Mouse (Mus musculus): ENCODE measurements around the gene Lbx2. TPM values are rescaled to one million over a fixed set of nuclear protein-coding genes. Genes with fewer than 3 reads are reported as not detected.
A peak's percentile ranks its signal among the peaks of the same experiment; 100 is the strongest.

Lbx2 gene
- total RNA-seq, 2 experiments from 2014 or later: 0.68 to 1.1 TPM

- intact Hi-C loops (cut with DNase I): no loop called here
- DNase-seq: no peak
Measured at GRCm38 (mm10) chr6:83127419-83127818, 41.3 kb downstream of the Lbx2 start.

- no peak for DNase-seq
- intact Hi-C loops (cut with DNase I): no loop called here
Measured at GRCm38 (mm10) chr6:83131469-83132034, 45.4 kb downstream of the Lbx2 start.

- no peak for DNase-seq
- intact Hi-C loops (cut with DNase I): no loop called here
Measured at GRCm38 (mm10) chr6:83132176-83132919, 46.2 kb downstream of the Lbx2 start.

- no peak for DNase-seq
- intact Hi-C loops (cut with DNase I): no loop called here
Measured at GRCm38 (mm10) chr6:83134226-83134625, 48.1 kb downstream of the Lbx2 start.

GRCm38 (mm10) chr6:83134951-83135513, 48.9 kb downstream of the Lbx2 start, which contains the start of gene Rtkn:
TSS of gene Rtkn (plus strand) at chr6:83135463.
- DNase-seq: no peak
- intact Hi-C loops (cut with DNase I): no loop called here

- intact Hi-C loops (cut with DNase I): no loop called here
- DNase-seq: peak; percentile 42 to 47
Measured at GRCm38 (mm10) chr6:83135571-83136161, 49.5 kb downstream of the Lbx2 start.

GRCm38 (mm10) chr6:83136291-83136880, 50.2 kb downstream of the Lbx2 start:
- no peak for DNase-seq
- intact Hi-C loops (cut with DNase I): no loop called here

GRCm38 (mm10) chr6:83136881-83137575, 50.9 kb downstream of the Lbx2 start:
- intact Hi-C loops (cut with DNase I): no loop called here
- DNase-seq: peak; percentile 69 to 89

GRCm38 (mm10) chr6:83137576-83137950, 51.4 kb downstream of the Lbx2 start:
- intact Hi-C loops (cut with DNase I): no loop called here
- DNase-seq: peak in 1 of 2 experiments; percentile 86

Small RNA genes within 50 kb of the gene (microRNA-seq; reads per million reads assigned to microRNA genes)
- gene Mir3470a (ENCODE audit: borderline number of aligned reads in 2 of 2) (0 reads per million in 2 experiments), gene Mir7040 (ENCODE audit: borderline number of aligned reads in 2 of 2) (0 reads per million in 2 experiments)

Other genes with a start within 250 kb of the Lbx2 start
- gene Sema4f, start 146.6 kb upstream of the Lbx2 start, total RNA-seq (2021): under 1 TPM; 0.22 TPM
- not detected for gene M1ap, start 139.5 kb upstream of the Lbx2 start, total RNA-seq (2021)
- 1 to 10 TPM; 2.8 to 4.3 TPM for gene Dok1, start 52.9 kb upstream of the Lbx2 start, total RNA-seq (2021)
- gene Loxl3, start 52.2 kb upstream of the Lbx2 start, total RNA-seq (2021): 1 to 10 TPM; 2.9 to 3.1 TPM
- 10 to 100 TPM; 78.1 to 82.2 TPM for gene Aup1, start 31.8 kb upstream of the Lbx2 start, total RNA-seq (2021)
- 10 to 100 TPM; 34.2 to 35.4 TPM for gene Htra2, start 31.1 kb upstream of the Lbx2 start, total RNA-seq (2021)
- under 1 TPM; 0.65 to 0.89 TPM for gene Dqx1, start 28.5 kb upstream of the Lbx2 start, total RNA-seq (2021)
- gene Tlx2, start 16.1 kb upstream of the Lbx2 start, total RNA-seq (2021): not detected
- gene Pcgf1, start 8.5 kb upstream of the Lbx2 start, total RNA-seq (2021): 10 to 100 TPM in 1 of 2 experiments, 1 to 10 TPM in 1; 8.6 to 10.1 TPM
- 1 to 10 TPM; 1.4 to 1.5 TPM for gene Ccdc142, start 15.2 kb downstream of the Lbx2 start, total RNA-seq (2021)
- 1 to 10 TPM; 1.1 to 1.4 TPM for gene Gm42688, start 15.2 kb downstream of the Lbx2 start, total RNA-seq (2021)
- 100 to 1,000 TPM; 123 to 132 TPM for gene Mrpl53, start 22.7 kb downstream of the Lbx2 start, total RNA-seq (2021)
- gene Mogs, start 29.1 kb downstream of the Lbx2 start, total RNA-seq (2021): 1 to 10 TPM; 8.2 to 8.8 TPM
- 10 to 100 TPM; 71.0 to 71.7 TPM for gene Wbp1, start 35.2 kb downstream of the Lbx2 start, total RNA-seq (2021)
- 10 to 100 TPM; 14.5 to 16.0 TPM for gene Ino80b, start 39.1 kb downstream of the Lbx2 start, total RNA-seq (2021)
- 1 to 10 TPM; 4.6 to 5.5 TPM for gene Rtkn, start 49.1 kb downstream of the Lbx2 start, total RNA-seq (2021)
- 1 to 10 TPM; 1.4 to 1.5 TPM for gene Wdr54, start 70.0 kb downstream of the Lbx2 start, total RNA-seq (2021)
- under 1 TPM; 0.16 to 0.39 TPM for gene 1700003E16Rik, start 70.0 kb downstream of the Lbx2 start, total RNA-seq (2021)
- gene Dctn1, start 79.6 kb downstream of the Lbx2 start, total RNA-seq (2021): 100 to 1,000 TPM; 137 to 139 TPM
- not detected for gene Slc4a5, start 133.5 kb downstream of the Lbx2 start, total RNA-seq (2021)
- 1 to 10 TPM; 2.2 to 3.0 TPM for gene Mthfd2, start 239.5 kb downstream of the Lbx2 start, total RNA-seq (2021)
- 10 to 100 TPM; 22.9 to 24.9 TPM for gene Mob1a, start 239.6 kb downstream of the Lbx2 start, total RNA-seq (2021)

Data from heart, postnatal 36 days (tissue).